In genomic region chr10:60624217-60624708, GRCm38 (mm10) we compare ENCODE assay signal across 13 mouse cellular contexts.
DNase-seq lines count a peak whose midpoint lies in the region; ATAC-seq and TF ChIP-seq lines count a peak whose summit lies in the region.
"Had no signal": no experiment of that assay in that cellular context is flagged by ENCODE, and none has a peak within 500 bp of the region (broad histone marks: within the 10 kb centered on the region; RNA-seq: fewer than 3 reads in every experiment).

No protein-coding gene starts in this region.

- 60% methylated on average over 14 of the region's 14 CpGs for WGBS in hindbrain, embryonic 11.5 days
- WGBS in hindbrain, embryonic 10.5 days, result 64% methylated on average over 14 of the region's 14 CpGs
- WGBS in forebrain, embryonic 16.5 days, result 18% methylated on average over 14 of the region's 14 CpGs
- WGBS in midbrain, embryonic 15.5 days, result 38% methylated on average over 14 of the region's 14 CpGs
- 64% methylated on average over 14 of the region's 14 CpGs for WGBS in heart, embryonic 10.5 days
- WGBS in lung, postnatal 0 days, result 32% methylated on average over 14 of the region's 14 CpGs

- H3K36me3 ChIP-seq in hindbrain, embryonic 11.5 days (ENCODE audit: control insufficient read depth, insufficient read depth, low read length), result no peaks in the 10 kb centered on the region
- no peaks in the 10 kb centered on the region for H3K36me3 ChIP-seq in hindbrain, embryonic 10.5 days
- H3K36me3 ChIP-seq in forebrain, embryonic 16.5 days (ENCODE audit: control insufficient read depth, insufficient read depth), result no peaks in the 10 kb centered on the region
- no peaks in the 10 kb centered on the region for H3K36me3 ChIP-seq in midbrain, embryonic 15.5 days (replicated peaks)
- no peaks in the 10 kb centered on the region for H3K36me3 ChIP-seq in heart, embryonic 10.5 days
- H3K36me3 ChIP-seq in lung, postnatal 0 days (ENCODE audit: insufficient read depth, low read length), result no peaks in the 10 kb centered on the region
- H3K36me3 ChIP-seq: heart, embryonic 12.5 days had no signal

- H3K4me3 ChIP-seq in hindbrain, embryonic 11.5 days (ENCODE audit: low read depth, low read length), result no peak overlapping the region
- no peak overlapping the region for H3K4me3 ChIP-seq in hindbrain, embryonic 10.5 days
- no peak overlapping the region for H3K4me3 ChIP-seq in forebrain, embryonic 16.5 days (replicated peaks; ENCODE audit: low read length)
- no peak overlapping the region for H3K4me3 ChIP-seq in midbrain, embryonic 15.5 days
- H3K4me3 ChIP-seq in heart, embryonic 10.5 days, result no peak overlapping the region
- H3K4me3 ChIP-seq in lung, postnatal 0 days (ENCODE audit: low read depth, low read length), result no peak overlapping the region
- H3K4me3 ChIP-seq: heart, embryonic 12.5 days had no signal

- no peak for TF ChIP-seq CTCF in lung, postnatal 0 days (IDR thresholded peaks at IDR 0.05)

- H3K4me2 ChIP-seq in hindbrain, embryonic 11.5 days (replicated peaks; ENCODE audit: low read depth, low read length), result no peak overlapping the region
- 0 out of 2 replicates have a peak overlapping the region, but pooled peaks have one; percentile 1 for H3K4me2 ChIP-seq in forebrain, embryonic 16.5 days (ENCODE audit: low read length)
- no peak overlapping the region for H3K4me2 ChIP-seq in midbrain, embryonic 15.5 days
- no peak overlapping the region for H3K4me2 ChIP-seq in lung, postnatal 0 days (replicated peaks; ENCODE audit: low read depth, low read length)
- H3K4me2 ChIP-seq: heart, embryonic 12.5 days had no signal

- H3K9ac ChIP-seq in hindbrain, embryonic 11.5 days (ENCODE audit: low read depth, low read length), result no peak overlapping the region
- H3K9ac ChIP-seq in forebrain, embryonic 16.5 days (replicated peaks; ENCODE audit: low read depth, low read length), result no peak overlapping the region
- H3K9ac ChIP-seq in midbrain, embryonic 15.5 days, result no peak overlapping the region
- H3K9ac ChIP-seq in lung, postnatal 0 days (replicated peaks; ENCODE audit: low read depth), result no peak overlapping the region
- H3K9ac ChIP-seq: heart, embryonic 12.5 days had no signal

- no peaks in the 10 kb centered on the region for H3K4me1 ChIP-seq in hindbrain, embryonic 11.5 days (replicated peaks; ENCODE audit: control insufficient read depth, insufficient read depth, low read length)
- H3K4me1 ChIP-seq in hindbrain, embryonic 10.5 days (replicated peaks), result peaks cover 28% of the 10 kb centered on the region
- peaks cover 18% of the 10 kb centered on the region for H3K4me1 ChIP-seq in forebrain, embryonic 16.5 days (replicated peaks; ENCODE audit: control insufficient read depth, insufficient read depth, low read length)
- H3K4me1 ChIP-seq in midbrain, embryonic 15.5 days, result peaks cover 6% of the 10 kb centered on the region
- H3K4me1 ChIP-seq in heart, embryonic 10.5 days, result 0 out of 2 replicates have a peak, but pooled peaks cover 6% of the 10 kb centered on the region
- H3K4me1 ChIP-seq in lung, postnatal 0 days (ENCODE audit: insufficient read depth, low read depth, low read length), result no peaks in the 10 kb centered on the region
- H3K4me1 ChIP-seq: heart, embryonic 12.5 days had no signal

- peaks cover 2% of the 10 kb centered on the region; the same call in 1 of the 2 replicates for H3K9me3 ChIP-seq in hindbrain, embryonic 11.5 days (ENCODE audit: control insufficient read depth, low read length)
- H3K9me3 ChIP-seq in hindbrain, embryonic 10.5 days, result peaks cover 7% of the 10 kb centered on the region
- H3K9me3 ChIP-seq in forebrain, embryonic 16.5 days (ENCODE audit: control insufficient read depth, low read length), result peaks cover 2% of the 10 kb centered on the region
- H3K9me3 ChIP-seq in midbrain, embryonic 15.5 days, result no peaks in the 10 kb centered on the region
- peaks cover 4% of the 10 kb centered on the region for H3K9me3 ChIP-seq in heart, embryonic 10.5 days
- no peaks in the 10 kb centered on the region for H3K9me3 ChIP-seq in lung, postnatal 0 days (ENCODE audit: low read length)

- peak; percentile 20 for DNase-seq in hindbrain, embryonic 11.5 days (ENCODE audit: low spot score)
- DNase-seq in hindbrain, embryonic 10.5 days (ENCODE audit: low spot score), result no peak
- peak; percentile 70 for DNase-seq in Muller cell, postnatal 12 days (ENCODE audit: inconsistent ontology term)
- DNase-seq in adrenal gland, postnatal 10 days, result no peak
- no peak for DNase-seq in heart, embryonic 10.5 days (ENCODE audit: low spot score)
- DNase-seq in lung, postnatal 0 days (ENCODE audit: low spot score), result no peak
- DNase-seq: adrenal gland, postnatal 36 days; B cell, adult 2 months; cerebellum, adult 11 months; lung, postnatal 10 days had no signal

- no peaks in the 10 kb centered on the region for H3K27me3 ChIP-seq in hindbrain, embryonic 11.5 days (ENCODE audit: control insufficient read depth, insufficient read depth, low read length)
- H3K27me3 ChIP-seq in hindbrain, embryonic 10.5 days (ENCODE audit: insufficient read depth, poor library complexity, severe bottlenecking), result no peaks in the 10 kb centered on the region
- H3K27me3 ChIP-seq in forebrain, embryonic 16.5 days (replicated peaks; ENCODE audit: control insufficient read depth, insufficient read depth, low read length), result no peaks in the 10 kb centered on the region
- no peaks in the 10 kb centered on the region for H3K27me3 ChIP-seq in midbrain, embryonic 15.5 days (replicated peaks)
- peaks cover 17% of the 10 kb centered on the region for H3K27me3 ChIP-seq in heart, embryonic 10.5 days (ENCODE audit: insufficient read depth, poor library complexity, severe bottlenecking)
- H3K27me3 ChIP-seq in lung, postnatal 0 days (replicated peaks; ENCODE audit: insufficient read depth, low read length), result no peaks in the 10 kb centered on the region

- peak; percentile 45; the same call in 1 of the 2 replicates for ATAC-seq in hindbrain, embryonic 11.5 days (ENCODE audit: low FRiP score)
- peak; percentile 86 for ATAC-seq in forebrain, embryonic 16.5 days
- ATAC-seq in midbrain, embryonic 15.5 days (replicated peaks), result peak; percentile 65
- ATAC-seq in lung, postnatal 0 days, result no peak

- TF ChIP-seq EP300 in lung, postnatal 0 days (IDR thresholded peaks at IDR 0.05), result no peak

- H3K27ac ChIP-seq in hindbrain, embryonic 11.5 days (ENCODE audit: low read depth, low read length), result no peak overlapping the region
- H3K27ac ChIP-seq in hindbrain, embryonic 10.5 days, result no peak overlapping the region
- H3K27ac ChIP-seq in forebrain, embryonic 16.5 days (ENCODE audit: low read length), result no peak overlapping the region
- H3K27ac ChIP-seq in midbrain, embryonic 15.5 days, result no peak overlapping the region
- H3K27ac ChIP-seq in heart, embryonic 10.5 days, result no peak overlapping the region
- H3K27ac ChIP-seq in lung, postnatal 0 days (ENCODE audit: low read length), result no peak overlapping the region

Comparison
In these comparisons a context has a peak if more than half of its experiments do, and no peak if none do; other contexts are left out.
1. DNase-seq: peak in hindbrain, embryonic 11.5 days (single experiment) and Muller cell, postnatal 12 days (single experiment); none in hindbrain, embryonic 10.5 days (single experiment), adrenal gland, postnatal 10 days (single experiment), heart, embryonic 10.5 days (single experiment) and lung, postnatal 0 days (single experiment).